Mouse (Mus musculus): Measurements from ENCODE around the gene Trim67. TPM values are rescaled to one million over a fixed set of nuclear protein-coding genes. Genes with fewer than 3 reads are reported as not detected.

The Trim67 gene
- total RNA-seq, 2 experiments from 2014 or later = 1.2 to 1.7 TPM

GRCm38 (mm10) chr8:124871474-124871873, 78.6 kb downstream of the Trim67 start:
- DNase-seq (ENCODE audit: low spot score in 2 of 2) = no peak

DNA sequence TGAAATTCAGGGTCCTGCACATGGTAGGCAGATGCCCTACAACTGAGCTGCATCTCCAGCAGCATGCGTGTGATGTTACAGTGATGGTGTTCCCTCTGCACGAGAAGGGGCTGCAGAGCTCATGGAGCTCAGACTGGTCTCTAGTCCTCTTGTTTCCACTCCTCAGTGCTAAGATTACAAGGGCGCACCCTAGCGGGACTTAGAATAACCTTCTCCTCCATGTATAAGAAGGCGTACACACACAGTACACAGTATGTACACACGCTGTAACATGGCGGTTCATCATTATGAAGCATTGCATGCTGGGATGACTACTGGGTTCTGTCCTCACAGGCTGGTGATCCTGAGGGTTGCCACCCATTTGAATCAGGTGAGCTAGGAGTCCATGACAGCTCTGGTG, 79.2 kb downstream of the Trim67 start:
- no peak for DNase-seq (ENCODE audit: low spot score in 2 of 2)

DNA sequence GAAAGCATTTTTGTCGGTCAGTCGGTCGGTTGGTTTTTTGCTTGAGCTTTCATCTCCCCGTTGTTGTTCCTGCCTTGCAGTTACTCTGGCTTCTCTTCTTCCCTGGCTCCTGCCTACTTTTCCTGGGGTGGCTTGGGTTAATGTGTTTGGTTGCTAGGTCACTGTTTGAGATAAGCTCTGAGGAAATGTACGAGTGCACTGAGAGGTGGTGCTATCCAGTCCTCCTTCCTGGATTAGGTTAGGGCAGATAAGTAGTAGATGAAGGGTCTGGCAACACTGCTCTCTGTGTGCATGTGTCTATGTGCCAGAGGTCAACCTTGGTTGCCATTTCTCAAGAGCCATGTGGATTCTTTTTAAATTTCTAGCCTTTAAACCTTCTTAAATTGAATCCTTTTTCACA, 79.8 kb downstream of the Trim67 start:
- DNase-seq (ENCODE audit: low spot score in 2 of 2) = no peak

DNA sequence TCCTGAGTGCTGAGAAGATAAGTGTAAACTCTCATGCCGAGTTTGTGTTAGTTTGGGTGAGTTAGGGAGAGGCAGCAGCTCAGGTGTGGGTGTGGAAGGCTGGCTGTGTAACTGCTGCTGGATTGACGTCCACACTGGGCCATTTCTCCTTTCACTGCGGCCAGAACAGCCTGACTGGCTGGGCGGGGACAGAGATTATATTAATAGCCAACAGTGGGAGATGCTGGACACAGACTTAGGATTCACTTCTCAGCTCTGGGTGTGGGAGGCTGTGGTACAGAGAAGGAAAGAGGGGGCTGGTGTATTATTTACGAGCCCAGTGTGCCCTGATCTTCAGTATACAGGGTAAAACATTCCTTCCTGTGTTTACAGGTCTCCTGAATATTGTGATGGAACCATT, 85.2 kb downstream of the Trim67 start:
- DNase-seq (ENCODE audit: low spot score in 2 of 2) = no peak

GRCm38 (mm10) chr8:124878946-124879526, 86.1 kb downstream of the Trim67 start:
- no peak for DNase-seq (ENCODE audit: low spot score in 2 of 2)

Other genes with a start within 250 kb of the Trim67 start
- gene Agt, start 223.4 kb upstream of the Trim67 start, total RNA-seq (2021) = 10 to 100 TPM; 26.0 to 31.4 TPM
- under 1 TPM; 0.18 to 0.27 TPM for gene Capn9, start 217.0 kb upstream of the Trim67 start, total RNA-seq (2021)
- 10 to 100 TPM; 72.1 to 76.9 TPM for gene 2310022B05Rik, start 129.7 kb upstream of the Trim67 start, total RNA-seq (2021)
- gene Ttc13, start 71.1 kb upstream of the Trim67 start, total RNA-seq (2021) = 10 to 100 TPM; 41.3 to 41.6 TPM
- 10 to 100 TPM; 12.0 to 12.8 TPM for gene Arv1, start 71.0 kb upstream of the Trim67 start, total RNA-seq (2021)
- gene Fam89a, start 41.3 kb upstream of the Trim67 start, total RNA-seq (2021) = 1 to 10 TPM; 1.0 to 1.1 TPM
- 10 to 100 TPM; 58.4 to 61.9 TPM for gene Gnpat, start 69.9 kb downstream of the Trim67 start, total RNA-seq (2021)
- 10 to 100 TPM; 21.2 to 24.5 TPM for gene 2810004N23Rik, start 70.0 kb downstream of the Trim67 start, total RNA-seq (2021)
- gene Exoc8, start 104.6 kb downstream of the Trim67 start, total RNA-seq (2021) = 10 to 100 TPM; 33.5 to 36.9 TPM
- gene Sprtn, start 104.8 kb downstream of the Trim67 start, total RNA-seq (2021) = 10 to 100 TPM; 13.1 to 13.2 TPM
- gene Egln1, start 156.2 kb downstream of the Trim67 start, total RNA-seq (2021) = 10 to 100 TPM; 67.8 to 69.6 TPM
- 100 to 1,000 TPM; 160 to 161 TPM for gene Tsnax, start 219.9 kb downstream of the Trim67 start, total RNA-seq (2021)

Data from layer of hippocampus, adult 18-20 months (tissue).